Mouse (Mus musculus): ENCODE measurements around the gene Gpr182.
"Not testable (repeated sequence)": the region's sequence is repeated elsewhere in the genome, so short reads cannot be mapped to it uniquely, and the experiment has no call there.

The Gpr182 gene

GRCm38 (mm10) chr10:127751548-127751947 is at the start of gene Gpr182:
TSS of gene Gpr182 (minus strand) at chr10:127751732.
- peak; percentile 70 for DNase-seq

GRCm38 (mm10) chr10:127800891-127801290 is 49.4 kb upstream of the Gpr182 start, which contains the start of gene Rdh16:
TSS of gene Rdh16 (plus strand) at chr10:127801152.
- DNase-seq, result peak; percentile 40

GRCm38 (mm10) chr10:127799295-127799694 is 47.8 kb upstream of the Gpr182 start:
- peak; percentile 31 for DNase-seq

GRCm38 (mm10) chr10:127785411-127785810 is 33.9 kb upstream of the Gpr182 start:
- not testable (repeated sequence) for DNase-seq

GRCm38 (mm10) chr10:127782321-127782720 is 30.8 kb upstream of the Gpr182 start:
- DNase-seq, result not testable (repeated sequence)

- no peak for DNase-seq
These were observed 24.5 kb upstream of the Gpr182 start, which contains the start of gene Rdh9 for GRCm38 (mm10) chr10:127776011-127776410. TSS of gene Rdh9 (plus strand) at chr10:127776386.

GRCm38 (mm10) chr10:127766564-127766963 is 15.0 kb upstream of the Gpr182 start:
- peak; percentile 14 for DNase-seq

- peak; percentile 72 for DNase-seq
These were observed 12.6 kb upstream of the Gpr182 start for GRCm38 (mm10) chr10:127763914-127764680.

- DNase-seq, result not testable (repeated sequence)
These were observed 11.4 kb upstream of the Gpr182 start for GRCm38 (mm10) chr10:127762926-127763325.

GRCm38 (mm10) chr10:127759181-127760110 is 7.9 kb upstream of the Gpr182 start, which contains the start of the genes Rdh1 and Rdh16f1:
TSS of gene Rdh1 (plus strand) at chr10:127759721.
TSS of gene Rdh16f1 (plus strand) at chr10:127759787.
- DNase-seq, result peak; percentile 5

GRCm38 (mm10) chr10:127755770-127756468 is 4.4 kb upstream of the Gpr182 start:
- DNase-seq, result peak; percentile 36

GRCm38 (mm10) chr10:127755246-127755645 is 3.7 kb upstream of the Gpr182 start:
- DNase-seq, result no peak

- peak; percentile 78 for DNase-seq
These were observed 3.1 kb upstream of the Gpr182 start for GRCm38 (mm10) chr10:127754566-127755166.

- DNase-seq, result no peak
These were observed 1.3 kb downstream of the Gpr182 start for GRCm38 (mm10) chr10:127750136-127750777.

- DNase-seq, result peak; percentile 75
These were observed 2.5 kb downstream of the Gpr182 start for GRCm38 (mm10) chr10:127748847-127749612.

- peak; percentile 80 for DNase-seq
These were observed 4.3 kb downstream of the Gpr182 start for GRCm38 (mm10) chr10:127747254-127747653.

- no peak for DNase-seq
These were observed 5.6 kb downstream of the Gpr182 start for GRCm38 (mm10) chr10:127745886-127746285.

GRCm38 (mm10) chr10:127744661-127745060 is 6.9 kb downstream of the Gpr182 start:
- DNase-seq, result peak; percentile 73

GRCm38 (mm10) chr10:127739661-127740161 is 11.8 kb downstream of the Gpr182 start:
- DNase-seq, result peak; percentile 59

GRCm38 (mm10) chr10:127739083-127739660 is 12.4 kb downstream of the Gpr182 start, which contains the start of gene Zbtb39:
TSS of gene Zbtb39 (plus strand) at chr10:127739538.
- DNase-seq, result peak; percentile 91
